Mouse (Mus musculus): ENCODE measurements around the gene Sun5. TPM values are rescaled to one million over a fixed set of nuclear protein-coding genes. Genes with fewer than 3 reads are reported as not detected.
"Not testable (repeated sequence)": the region's sequence is repeated elsewhere in the genome, so short reads cannot be mapped to it uniquely, and the experiment has no call there.

Sun5 gene
- polyA plus RNA-seq, 1 experiment from 2014 or later, result not detected

GRCm38 (mm10) chr2:153853544-153853943 lies 17.3 kb downstream of the Sun5 start:
- WGBS (ENCODE audit: insufficient replicate concordance), result 9% methylated on average over 5 of the region's 5 CpGs
- no peak overlapping the region for H3K4me2 ChIP-seq
- H3K4me3 ChIP-seq (replicated peaks), result no peak overlapping the region
- H3K9ac ChIP-seq, result no peak overlapping the region
- no peaks in the 10 kb centered on the region for H3K27me3 ChIP-seq
- H3K27ac ChIP-seq (replicated peaks), result no peak overlapping the region
- H3K4me1 ChIP-seq (replicated peaks), result no peaks in the 10 kb centered on the region
- ATAC-seq (ENCODE audit: insufficient read depth), result no peak
- no peaks in the 10 kb centered on the region for H3K36me3 ChIP-seq (replicated peaks)
- H3K9me3 ChIP-seq (replicated peaks), result no peaks in the 10 kb centered on the region

DNA sequence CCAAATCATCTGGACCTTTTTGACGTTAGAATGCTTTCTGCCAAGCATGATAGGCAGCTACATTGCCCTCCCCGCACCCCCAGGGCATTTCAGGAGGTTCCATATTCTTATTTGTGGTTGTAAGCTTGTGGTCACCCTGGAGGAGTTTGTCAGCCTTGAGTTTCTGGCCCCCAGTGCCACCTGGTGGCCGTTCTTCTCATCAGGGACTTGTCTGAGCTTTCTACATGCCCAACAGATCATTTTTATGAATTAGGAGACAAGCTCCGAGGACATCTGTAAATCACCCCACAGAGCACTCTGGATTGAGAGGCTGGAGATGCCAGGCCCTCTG lies 19.9 kb downstream of the Sun5 start:
- Histone ChIP-seq H3K4me2 (no peak overlapping the region), H3K27me3 (no peaks in the 10 kb centered on the region), H3K36me3 (replicated peaks) (no peaks in the 10 kb centered on the region), H3K27ac (replicated peaks) (no peak overlapping the region), H3K9ac (no peak overlapping the region), H3K4me1 (replicated peaks) (no peaks in the 10 kb centered on the region), H3K9me3 (replicated peaks) (no peaks in the 10 kb centered on the region), H3K4me3 (replicated peaks) (no peak overlapping the region)
- ATAC-seq (ENCODE audit: insufficient read depth), result no peak
- 18% methylated on average over 4 of the region's 4 CpGs for WGBS (ENCODE audit: insufficient replicate concordance)

DNA sequence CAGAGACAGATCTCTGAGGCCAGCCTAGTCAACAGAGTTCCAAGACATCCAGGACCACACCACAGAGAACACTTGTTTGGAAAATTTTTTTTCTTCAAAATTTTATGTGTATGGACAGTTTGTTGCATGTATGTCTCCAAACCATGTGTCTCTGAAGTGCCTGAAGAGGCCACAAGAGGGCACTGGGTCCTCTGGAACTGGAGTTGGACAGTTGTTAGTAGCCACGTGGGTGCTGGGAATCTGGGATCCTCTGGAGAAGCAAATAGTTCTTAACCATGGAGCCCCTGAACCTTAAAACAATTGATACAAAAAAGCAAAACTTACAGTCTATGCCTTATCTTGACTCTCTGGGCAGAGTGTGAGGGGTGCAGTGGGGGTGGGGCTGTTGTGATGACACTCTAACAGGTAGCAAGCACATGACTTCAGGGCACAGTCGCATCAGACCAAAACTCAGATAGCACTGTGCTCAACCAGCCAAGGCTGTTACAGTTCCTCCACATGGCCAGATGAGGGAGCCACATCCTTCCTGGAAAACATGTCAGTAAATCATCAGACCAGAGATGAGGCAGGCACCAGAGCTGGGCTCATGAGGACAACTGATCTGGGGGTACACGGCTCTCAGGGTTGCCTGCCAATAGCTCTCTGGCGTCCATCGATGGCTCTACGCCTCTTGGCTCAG lies 20.4 kb downstream of the Sun5 start:
- no peak overlapping the region for H3K4me3 ChIP-seq (replicated peaks)
- no peaks in the 10 kb centered on the region for H3K9me3 ChIP-seq (replicated peaks)
- no peaks in the 10 kb centered on the region for H3K4me1 ChIP-seq (replicated peaks)
- no peak overlapping the region for H3K9ac ChIP-seq
- H3K36me3 ChIP-seq (replicated peaks), result no peaks in the 10 kb centered on the region
- no peak for ATAC-seq (ENCODE audit: insufficient read depth)
- no peaks in the 10 kb centered on the region for H3K27me3 ChIP-seq
- H3K4me2 ChIP-seq, result no peak overlapping the region
- no peak overlapping the region for H3K27ac ChIP-seq (replicated peaks)
- 70% methylated on average over 6 of the region's 6 CpGs for WGBS (ENCODE audit: insufficient replicate concordance)

- H3K27ac ChIP-seq (replicated peaks), result no peak overlapping the region
- WGBS (ENCODE audit: insufficient replicate concordance), result 60% methylated on average over 3 of the region's 3 CpGs
- no peaks in the 10 kb centered on the region for H3K27me3 ChIP-seq
- H3K9me3 ChIP-seq (replicated peaks), result no peaks in the 10 kb centered on the region
- no peak overlapping the region for H3K4me3 ChIP-seq (replicated peaks)
- H3K9ac ChIP-seq, result no peak overlapping the region
- H3K36me3 ChIP-seq (replicated peaks), result no peaks in the 10 kb centered on the region
- H3K4me1 ChIP-seq (replicated peaks), result no peaks in the 10 kb centered on the region
- ATAC-seq (ENCODE audit: insufficient read depth), result no peak
- no peak overlapping the region for H3K4me2 ChIP-seq
Measured at GRCm38 (mm10) chr2:153848389-153848788, 22.5 kb downstream of the Sun5 start.

DNA sequence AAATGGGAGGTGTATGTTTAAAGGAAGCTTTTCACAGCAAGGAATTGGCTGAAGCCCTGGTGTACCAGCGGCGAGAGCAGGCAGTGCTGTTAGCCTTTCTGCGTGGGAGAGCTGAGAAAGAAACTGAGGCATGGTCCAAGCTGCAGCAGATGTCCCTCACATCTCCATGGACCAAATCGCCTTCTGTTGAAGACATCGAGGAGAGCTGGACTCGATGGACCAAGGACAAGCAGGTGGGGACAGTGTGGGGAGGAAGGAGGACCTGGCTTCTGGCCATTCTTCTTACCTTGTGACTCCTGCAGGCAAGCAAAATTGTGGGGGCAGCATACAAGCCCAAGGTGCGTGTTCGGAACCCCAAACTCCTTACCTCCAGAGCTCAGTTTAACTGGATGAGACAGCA lies 28.0 kb downstream of the Sun5 start:
- 67% methylated on average over 8 of the region's 8 CpGs for WGBS (ENCODE audit: insufficient replicate concordance)
- no peak overlapping the region for H3K9ac ChIP-seq
- H3K36me3 ChIP-seq (replicated peaks), result no peaks in the 10 kb centered on the region
- no peaks in the 10 kb centered on the region for H3K27me3 ChIP-seq
- H3K9me3 ChIP-seq (replicated peaks), result no peaks in the 10 kb centered on the region
- no peak for ATAC-seq (ENCODE audit: insufficient read depth)
- H3K4me3 ChIP-seq (replicated peaks), result no peak overlapping the region
- H3K27ac ChIP-seq (replicated peaks), result no peak overlapping the region
- H3K4me2 ChIP-seq, result no peak overlapping the region
- H3K4me1 ChIP-seq (replicated peaks), result no peaks in the 10 kb centered on the region

- Histone ChIP-seq H3K4me3 (replicated peaks) (no peak overlapping the region), H3K36me3 (replicated peaks) (no peaks in the 10 kb centered on the region), H3K4me2 (no peak overlapping the region), H3K4me1 (replicated peaks) (no peaks in the 10 kb centered on the region), H3K27ac (replicated peaks) (no peak overlapping the region), H3K9me3 (replicated peaks) (no peaks in the 10 kb centered on the region), H3K27me3 (no peaks in the 10 kb centered on the region), H3K9ac (no peak overlapping the region)
- WGBS (ENCODE audit: insufficient replicate concordance), result 61% methylated on average over 8 of the region's 8 CpGs
- ATAC-seq (ENCODE audit: insufficient read depth), result no peak
Measured at GRCm38 (mm10) chr2:153833291-153833690, 37.6 kb downstream of the Sun5 start.

GRCm38 (mm10) chr2:153828704-153829103 lies 42.2 kb downstream of the Sun5 start:
- Histone ChIP-seq H3K4me3 (replicated peaks) (no peak overlapping the region), H3K4me1 (replicated peaks) (no peaks in the 10 kb centered on the region), H3K27me3 (0 out of 2 replicates have a peak, but pooled peaks cover 4% of the 10 kb centered on the region), H3K36me3 (replicated peaks) (no peaks in the 10 kb centered on the region), H3K27ac (replicated peaks) (no peak overlapping the region), H3K9me3 (replicated peaks) (no peaks in the 10 kb centered on the region), H3K9ac (no peak overlapping the region), H3K4me2 (no peak overlapping the region)
- WGBS (ENCODE audit: insufficient replicate concordance), result 68% methylated on average over 7 of the region's 7 CpGs
- no peak for ATAC-seq (ENCODE audit: insufficient read depth)

- Histone ChIP-seq H3K4me3 (replicated peaks) (no peak overlapping the region), H3K27me3 (0 out of 2 replicates have a peak, but pooled peaks cover 4% of the 10 kb centered on the region), H3K27ac (replicated peaks) (no peak overlapping the region), H3K9me3 (replicated peaks) (no peaks in the 10 kb centered on the region), H3K4me1 (replicated peaks) (no peaks in the 10 kb centered on the region), H3K4me2 (no peak overlapping the region), H3K9ac (no peak overlapping the region), H3K36me3 (replicated peaks) (no peaks in the 10 kb centered on the region)
- 57% methylated on average over 8 of the region's 8 CpGs for WGBS (ENCODE audit: insufficient replicate concordance)
- ATAC-seq (ENCODE audit: insufficient read depth), result no peak
Measured at GRCm38 (mm10) chr2:153827171-153827830, 43.6 kb downstream of the Sun5 start.

GRCm38 (mm10) chr2:153825900-153826299 lies 45.0 kb downstream of the Sun5 start:
- H3K36me3 ChIP-seq (replicated peaks); H3K27me3 ChIP-seq; ATAC-seq (ENCODE audit: insufficient read depth); H3K4me3 ChIP-seq (replicated peaks); H3K9me3 ChIP-seq (replicated peaks); H3K9ac ChIP-seq; H3K4me1 ChIP-seq (replicated peaks); H3K4me2 ChIP-seq; H3K27ac ChIP-seq (replicated peaks): not testable (repeated sequence)
- 68% methylated on average over 32 of the region's 32 CpGs for WGBS (ENCODE audit: insufficient replicate concordance)

DNA sequence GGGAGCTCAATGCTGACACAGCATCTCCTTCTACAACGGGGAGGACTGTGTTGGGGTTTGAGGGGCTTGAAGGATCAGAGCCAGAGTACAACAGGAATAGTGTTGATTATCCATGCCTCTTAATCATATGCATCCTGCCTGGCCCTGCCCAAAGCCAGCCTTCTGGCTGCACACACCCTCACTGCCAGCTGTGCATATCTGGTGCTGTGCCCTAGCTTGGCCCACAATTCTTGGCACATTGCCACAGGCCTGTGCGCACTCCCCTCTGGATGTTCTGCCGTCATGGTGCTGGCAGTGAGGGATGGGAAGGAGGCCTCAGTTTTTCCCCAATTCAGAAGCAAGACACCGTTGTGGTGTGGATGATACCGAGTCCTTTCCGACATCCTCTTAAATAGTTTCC lies 46.3 kb downstream of the Sun5 start:
- Histone ChIP-seq H3K36me3 (replicated peaks) (no peaks in the 10 kb centered on the region), H3K27ac (replicated peaks) (no peak overlapping the region), H3K9me3 (replicated peaks) (no peaks in the 10 kb centered on the region), H3K9ac (no peak overlapping the region), H3K4me3 (replicated peaks) (no peak overlapping the region), H3K4me1 (replicated peaks) (no peaks in the 10 kb centered on the region), H3K27me3 (0 out of 2 replicates have a peak, but pooled peaks cover 4% of the 10 kb centered on the region), H3K4me2 (no peak overlapping the region)
- ATAC-seq (ENCODE audit: insufficient read depth), result no peak
- 70% methylated on average over 6 of the region's 6 CpGs for WGBS (ENCODE audit: insufficient replicate concordance)

DNA sequence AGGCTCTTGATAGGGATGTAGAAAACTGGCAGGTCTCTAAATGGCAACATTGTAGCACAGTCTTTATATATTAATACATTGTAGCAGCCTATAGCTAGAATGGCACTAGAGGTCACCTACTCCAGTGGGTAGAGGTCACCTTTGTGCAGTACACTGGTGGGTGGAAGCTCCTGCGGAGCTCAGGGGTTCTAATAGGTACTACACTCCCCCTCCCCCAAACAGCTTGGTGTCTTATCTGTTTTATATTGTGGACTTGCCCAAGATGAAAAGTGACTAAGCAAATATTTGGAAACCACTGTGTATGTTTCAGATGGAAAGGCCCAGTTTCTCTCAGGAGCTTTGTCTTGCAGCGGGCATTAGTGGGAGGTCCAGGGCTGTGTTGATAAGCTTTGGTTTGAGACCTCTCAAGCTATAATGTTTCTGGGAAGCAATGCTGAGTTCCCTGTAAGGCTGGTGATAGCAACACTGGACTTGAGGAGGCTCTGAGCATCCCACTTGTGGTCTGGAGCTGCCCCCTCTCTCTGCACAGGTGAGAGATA lies 48.8 kb downstream of the Sun5 start:
- no peak overlapping the region for H3K9ac ChIP-seq
- 0 out of 2 replicates have a peak, but pooled peaks cover 4% of the 10 kb centered on the region for H3K27me3 ChIP-seq
- ATAC-seq (ENCODE audit: insufficient read depth), result no peak
- 41% methylated on average over 2 of the region's 2 CpGs for WGBS (ENCODE audit: insufficient replicate concordance)
- H3K4me2 ChIP-seq, result no peak overlapping the region
- H3K27ac ChIP-seq (replicated peaks), result no peak overlapping the region
- H3K4me1 ChIP-seq (replicated peaks), result no peaks in the 10 kb centered on the region
- no peaks in the 10 kb centered on the region for H3K36me3 ChIP-seq (replicated peaks)
- H3K9me3 ChIP-seq (replicated peaks), result no peaks in the 10 kb centered on the region
- no peak overlapping the region for H3K4me3 ChIP-seq (replicated peaks)

Data from liver, embryonic 15.5 days (tissue).